Mouse (Mus musculus) embryo, embryonic 11.5 days (tissue): ENCODE results near the gene Cdk15.

ENCODE experiments used
- DNase-seq: peaks from one replicate; pipeline ENCODE4 v3.0.0-alpha.2; 2012; ENCODE audit warnings: low read depth, low spot score

Cdk15 gene

DNA sequence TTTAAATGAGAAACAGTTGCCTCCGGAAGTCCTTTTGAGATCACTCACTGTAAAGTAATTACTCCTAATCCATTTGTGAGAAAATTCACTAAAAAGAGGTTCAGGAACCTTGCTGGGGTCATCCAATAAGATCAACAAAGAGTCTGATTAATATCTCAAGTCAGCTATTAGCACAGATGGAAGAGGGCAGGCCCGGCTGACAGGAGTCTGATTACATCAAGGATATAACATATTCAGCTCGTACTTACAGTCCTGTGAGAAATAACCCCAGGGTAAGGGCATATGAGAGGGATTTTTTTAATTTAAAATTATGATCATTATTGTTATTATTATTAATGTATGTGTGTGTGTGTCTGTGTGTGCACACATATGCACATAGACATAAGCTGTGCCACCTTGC lies 15.5 kb downstream of the Cdk15 start:
- DNase-seq, result no peak

DNA sequence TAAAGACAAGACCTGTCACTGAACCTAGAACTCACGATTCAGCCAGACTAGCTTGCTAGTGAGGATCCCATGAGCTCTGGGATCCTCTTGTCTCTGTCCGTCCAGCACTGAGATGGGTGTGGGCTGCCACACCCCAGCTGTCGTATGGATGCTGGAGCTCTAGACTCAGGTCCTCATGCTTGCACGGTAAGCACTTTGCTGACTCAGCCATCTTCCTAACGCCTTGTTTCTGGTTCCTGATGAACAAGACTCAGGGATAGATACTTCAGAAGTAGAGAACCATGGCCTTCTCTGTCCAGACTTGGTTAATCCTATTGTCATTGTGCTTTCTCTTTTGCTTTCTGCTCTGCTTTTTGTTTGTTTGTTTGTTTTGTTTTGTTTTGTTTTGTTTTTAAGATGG lies 29.2 kb downstream of the Cdk15 start:
- no peak for DNase-seq

DNA sequence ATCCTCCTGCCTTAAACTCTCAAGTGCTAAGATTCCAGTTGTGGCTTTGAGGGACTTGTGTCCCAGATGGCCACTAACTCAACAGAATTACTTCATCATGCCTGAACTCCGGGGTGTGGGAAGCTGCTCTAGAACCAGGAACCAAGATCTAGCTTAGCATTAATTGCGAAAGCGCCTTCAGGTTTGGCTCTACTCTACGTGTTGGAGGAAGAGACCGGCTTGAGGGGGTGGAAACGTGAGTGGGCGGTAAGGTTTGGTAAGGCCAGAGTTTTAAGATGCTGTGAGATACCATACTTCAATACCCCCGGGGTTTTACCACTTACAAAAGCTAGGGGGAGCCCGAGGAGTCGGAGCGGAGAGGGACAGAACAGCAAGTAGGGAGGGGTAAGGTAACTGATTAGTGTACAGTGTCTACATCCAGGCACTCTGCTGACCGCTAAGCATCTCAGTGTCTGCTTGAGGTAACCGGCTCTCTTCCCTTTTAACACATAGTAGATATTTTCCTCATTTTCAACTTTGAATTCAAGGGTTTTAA lies 29.7 kb downstream of the Cdk15 start:
- no peak for DNase-seq

DNA sequence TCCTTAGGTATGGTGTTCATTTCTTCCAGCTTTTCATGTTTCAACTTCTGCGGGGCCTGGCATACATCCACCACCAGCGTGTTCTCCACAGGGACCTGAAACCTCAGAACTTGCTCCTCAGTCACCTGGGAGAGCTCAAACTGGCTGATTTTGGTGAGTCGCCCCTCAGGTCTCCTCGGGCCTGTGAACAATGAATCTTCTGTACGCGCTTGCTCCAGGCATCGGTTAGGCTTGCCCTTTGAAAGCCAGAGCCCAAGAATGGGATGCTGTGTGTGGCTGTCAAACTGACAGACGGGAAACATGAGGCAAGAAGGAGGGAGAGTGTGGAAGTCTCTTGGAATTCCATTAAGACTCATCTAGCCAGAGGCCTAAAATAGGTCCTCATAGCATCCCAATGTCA lies 31.0 kb downstream of the Cdk15 start:
- DNase-seq, result no peak

DNA sequence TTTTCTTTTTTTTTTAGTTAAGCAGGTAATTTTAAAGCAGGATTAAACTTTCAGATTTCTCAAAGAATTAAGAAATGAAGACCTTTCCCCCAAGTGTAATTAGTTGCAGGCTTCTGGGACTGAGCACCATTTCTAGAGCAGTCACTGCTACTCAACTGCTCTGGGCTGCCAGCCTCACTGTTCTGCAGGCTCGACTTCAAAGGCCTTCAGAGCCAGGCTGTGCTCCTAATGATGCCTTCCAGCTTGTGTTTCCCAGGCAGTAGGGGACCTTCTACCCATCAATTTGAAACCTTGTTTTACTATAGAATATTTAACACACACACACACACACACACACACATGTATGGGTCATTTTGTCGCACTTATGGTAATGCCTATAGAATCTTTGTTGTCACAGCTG lies 34.9 kb downstream of the Cdk15 start:
- no peak for DNase-seq

DNA sequence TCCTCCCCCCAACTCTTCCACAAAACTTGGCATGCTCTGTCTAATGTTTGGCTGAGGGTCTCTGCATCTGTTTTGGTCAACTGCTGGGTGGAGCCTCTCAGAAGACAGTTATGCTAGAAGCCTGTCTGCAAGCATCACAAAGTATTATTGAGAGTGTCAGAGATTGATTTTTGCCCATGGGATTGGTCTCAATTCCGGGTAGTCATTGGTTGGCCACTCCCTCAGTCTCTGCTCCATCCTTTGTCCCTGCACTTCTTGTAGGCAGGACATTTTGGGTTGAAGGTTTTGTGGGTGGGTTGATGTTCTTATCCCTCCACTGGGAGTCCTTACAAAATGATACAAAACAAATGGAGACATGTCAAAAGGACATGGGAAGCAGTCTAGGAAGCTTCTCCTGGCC lies 39.1 kb downstream of the Cdk15 start:
- DNase-seq, result no peak

DNA sequence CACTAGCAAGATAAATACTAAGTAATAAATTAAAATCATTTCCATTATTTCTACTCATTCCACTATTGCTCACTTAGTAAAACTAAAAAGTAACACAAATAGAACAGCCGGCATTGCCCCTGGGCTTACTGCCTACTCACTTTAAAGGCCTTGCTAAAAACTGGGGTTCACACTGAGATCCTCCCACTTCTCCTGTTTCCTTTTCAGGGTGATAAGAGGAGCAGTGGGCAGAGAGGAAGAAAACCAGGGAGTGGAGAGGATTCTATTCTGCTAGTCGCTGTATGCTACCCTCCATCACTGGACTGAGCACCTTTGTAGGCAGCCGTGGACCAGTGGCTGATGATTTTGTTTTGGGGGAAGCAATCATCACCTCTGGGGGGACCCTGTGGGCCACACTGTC lies 40.5 kb downstream of the Cdk15 start:
- DNase-seq, result no peak

DNA sequence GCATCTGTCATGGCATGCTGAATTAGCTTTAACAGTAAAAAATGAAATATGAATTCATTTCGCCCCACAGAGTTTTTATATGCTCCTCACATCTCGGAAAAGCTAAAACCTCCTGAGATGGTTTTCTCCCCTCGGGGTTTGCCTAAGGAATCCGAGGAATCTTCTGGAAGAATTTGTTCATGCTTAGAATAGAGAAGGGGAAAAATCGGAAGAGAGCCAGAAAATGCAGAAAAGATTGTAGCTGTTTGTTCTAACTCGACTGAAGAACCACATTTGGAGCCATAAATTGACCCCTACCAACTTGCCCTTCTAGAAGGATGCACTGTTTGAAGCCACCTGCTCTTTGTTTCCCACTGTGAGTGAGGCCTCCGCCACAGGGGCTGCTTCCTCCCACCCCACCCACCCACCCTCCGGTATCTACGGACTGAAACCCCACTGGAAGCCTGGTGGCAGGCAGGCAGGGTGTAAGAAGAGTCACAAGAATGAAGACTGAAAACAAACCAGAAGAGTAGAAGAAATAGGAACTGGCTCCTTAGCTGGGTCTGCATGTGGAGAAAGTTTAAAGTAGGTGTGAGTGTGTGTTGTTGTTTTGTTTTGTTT lies 41.9 kb downstream of the Cdk15 start:
- no peak for DNase-seq

DNA sequence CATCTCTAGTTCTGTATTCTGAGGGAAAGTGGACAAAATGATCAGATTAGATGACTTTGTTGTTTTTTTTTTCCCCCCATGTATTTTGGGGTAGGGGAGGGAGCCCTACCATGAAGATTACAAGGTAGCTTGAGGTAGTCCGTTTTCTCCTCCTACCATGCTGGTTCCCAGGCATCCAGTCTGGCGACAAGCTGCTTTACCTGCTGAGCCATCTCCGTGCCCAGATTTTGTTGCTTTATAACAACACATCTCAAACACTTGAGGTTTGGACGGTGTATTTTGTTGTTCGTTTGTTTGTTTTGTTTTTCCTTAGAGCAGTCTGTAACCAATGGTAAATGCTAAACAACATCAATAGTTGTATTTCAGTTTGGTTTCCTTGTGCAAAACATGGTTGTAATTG lies 50.6 kb downstream of the Cdk15 start:
- DNase-seq, result no peak

DNA sequence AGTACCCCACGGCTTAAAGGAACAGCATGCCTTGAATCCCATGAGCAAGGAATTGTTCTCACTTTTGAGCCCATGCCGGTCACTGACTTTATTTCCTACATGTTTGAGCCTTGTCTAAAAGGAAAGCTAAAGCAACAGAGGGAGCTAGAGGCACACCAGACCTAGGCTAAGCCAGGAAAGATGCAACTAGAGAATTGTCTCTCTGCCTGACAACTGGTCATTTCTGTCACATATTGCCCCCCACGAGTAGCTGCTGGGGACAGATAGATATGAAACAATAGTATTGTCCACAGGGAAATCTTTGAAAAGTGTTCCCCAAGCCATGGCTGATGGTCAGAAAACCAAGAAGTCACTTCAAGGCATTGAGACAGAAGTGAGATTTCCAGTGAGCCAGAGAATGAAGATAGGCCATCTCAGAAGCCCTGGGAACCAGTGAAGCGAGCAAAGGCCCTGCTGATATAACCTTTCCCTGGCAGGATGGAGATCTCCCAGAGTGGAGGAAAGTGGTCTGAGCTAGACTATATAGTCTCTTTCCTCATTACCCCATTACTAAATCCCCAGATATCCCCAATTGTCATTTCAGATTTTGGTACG lies 54.7 kb downstream of the Cdk15 start:
- DNase-seq, result no peak

DNA sequence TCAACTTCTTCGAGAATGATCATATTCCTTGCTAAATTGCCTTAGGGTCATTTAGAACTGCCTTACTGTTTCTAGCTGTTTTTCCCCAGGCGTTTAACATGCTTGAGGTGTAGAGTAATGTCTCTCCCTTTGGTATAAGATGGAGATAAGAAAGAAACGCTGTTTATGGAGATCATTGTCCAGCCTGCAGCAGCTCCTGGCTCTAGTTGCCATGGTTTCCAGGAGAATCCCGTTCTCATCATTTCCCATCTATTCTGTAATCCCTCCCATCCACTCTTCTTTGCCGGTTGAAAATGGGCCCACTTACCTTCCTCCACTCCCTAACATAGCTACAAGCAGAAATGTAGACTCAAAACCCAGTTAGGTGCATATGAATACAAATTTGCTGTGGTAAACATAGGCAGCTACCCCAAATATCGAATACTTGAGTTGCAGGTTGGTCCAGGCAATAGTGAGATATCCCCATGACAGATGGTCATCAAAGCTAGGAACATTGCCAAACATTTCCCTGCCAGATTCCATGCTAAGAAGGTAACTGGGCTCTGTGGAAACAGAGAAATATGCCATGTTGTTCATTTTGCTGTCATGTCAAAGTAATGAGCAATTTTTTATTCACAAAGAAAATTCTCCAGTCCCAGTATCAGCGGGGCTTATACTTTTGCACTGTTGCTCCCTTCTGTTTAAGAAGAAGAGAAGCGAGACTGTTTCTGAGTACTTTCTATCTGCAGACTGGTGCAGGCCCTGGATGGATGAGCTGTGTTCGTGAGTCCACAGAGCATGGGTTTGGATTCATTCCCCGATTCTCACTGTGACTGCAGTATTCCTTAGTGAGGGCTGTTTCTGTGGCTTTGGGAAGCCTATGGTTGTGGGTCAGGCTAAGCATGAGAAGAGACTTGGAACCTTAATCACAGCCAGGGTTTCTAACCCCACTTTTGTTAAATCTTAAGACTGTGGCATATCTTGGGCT lies 55.8 kb downstream of the Cdk15 start:
- no peak for DNase-seq

DNA sequence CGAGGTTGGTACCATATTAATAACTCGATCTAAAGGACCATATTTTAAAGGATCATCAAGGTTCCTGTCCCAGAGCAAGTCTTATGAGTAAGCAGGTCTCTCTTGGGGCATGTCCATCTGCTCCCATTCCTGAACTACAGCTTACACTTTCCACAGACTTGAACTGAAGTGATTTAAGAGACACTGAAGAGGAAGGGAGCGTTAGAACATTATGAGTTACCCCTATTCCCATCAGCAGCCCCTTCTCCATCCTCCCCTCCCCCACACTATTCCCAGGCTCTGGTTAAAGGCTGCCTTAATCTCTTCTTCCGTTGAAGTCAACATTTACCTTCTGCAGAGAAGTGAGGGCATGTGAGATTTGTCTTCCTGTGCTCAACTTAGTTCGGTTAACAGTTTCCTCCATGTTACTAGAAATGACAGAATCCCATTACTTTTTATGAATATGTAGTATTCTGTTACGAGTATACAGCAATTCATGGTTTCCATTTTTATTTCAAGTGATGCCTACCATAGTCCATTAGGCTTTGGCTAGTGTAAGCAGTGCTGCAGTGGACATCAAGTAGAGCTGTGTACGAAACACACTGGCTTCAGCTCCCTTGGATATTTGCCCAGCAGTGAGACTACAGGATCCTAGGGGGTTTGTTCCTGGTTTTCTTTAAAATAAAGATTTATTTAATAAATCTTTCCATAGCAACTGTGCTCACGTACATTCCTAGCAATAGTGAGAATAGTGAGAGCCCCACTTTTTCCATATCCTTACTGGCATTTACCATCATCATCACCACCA lies 56.6 kb downstream of the Cdk15 start:
- DNase-seq, result no peak

DNA sequence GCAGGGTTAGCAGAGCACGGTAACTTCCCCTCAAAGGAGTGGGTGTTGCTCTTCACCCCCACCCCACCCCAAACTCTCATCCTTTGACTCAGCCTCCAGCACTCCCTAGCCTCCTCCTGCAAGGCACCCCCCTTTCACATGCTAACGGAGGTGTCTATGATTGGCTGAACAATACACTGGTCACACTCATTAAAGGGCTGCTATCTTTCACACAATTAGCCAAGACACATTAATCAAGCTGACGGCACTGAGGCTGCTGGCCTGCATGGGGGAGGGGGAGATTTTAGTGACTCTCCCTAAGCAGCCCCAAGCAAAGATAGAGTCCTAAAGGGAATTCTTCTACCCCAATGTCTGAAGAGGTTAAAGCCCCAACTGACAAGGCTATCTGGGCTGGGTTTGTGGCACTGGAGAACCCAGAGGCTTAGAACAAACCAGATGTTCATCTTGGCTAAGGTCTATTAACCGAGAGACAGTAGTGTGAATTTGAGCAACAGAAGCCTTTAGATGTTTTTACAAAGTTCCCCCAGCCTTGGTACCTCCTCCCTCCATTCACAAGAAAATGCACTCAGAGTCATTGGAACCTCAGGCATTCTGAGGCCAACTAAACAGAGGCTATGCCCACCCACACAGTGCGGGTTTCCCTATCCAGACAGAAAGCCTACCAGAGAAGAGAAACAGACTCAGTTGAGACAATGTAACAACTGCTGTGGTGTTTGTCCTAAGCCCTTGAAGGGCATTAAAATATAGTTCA lies 58.5 kb downstream of the Cdk15 start:
- no peak for DNase-seq

DNA sequence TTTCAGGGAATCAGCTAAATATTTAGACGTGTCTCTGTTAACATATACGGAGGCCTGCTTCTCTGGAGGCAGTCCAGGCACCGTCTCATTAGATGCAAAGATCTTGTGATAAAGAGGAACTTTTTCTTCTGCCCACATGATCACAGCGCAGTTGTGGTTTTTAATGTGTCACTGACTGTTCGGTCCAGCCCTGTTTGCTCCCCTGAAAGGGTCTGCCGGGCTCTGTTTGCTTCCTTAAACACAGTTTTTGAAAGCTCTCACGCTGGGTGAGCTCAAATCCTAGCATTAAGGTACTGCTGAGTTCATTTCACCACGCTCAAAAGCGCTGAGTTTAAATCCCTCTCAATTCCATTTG lies 59.3 kb downstream of the Cdk15 start:
- DNase-seq, result no peak

DNA sequence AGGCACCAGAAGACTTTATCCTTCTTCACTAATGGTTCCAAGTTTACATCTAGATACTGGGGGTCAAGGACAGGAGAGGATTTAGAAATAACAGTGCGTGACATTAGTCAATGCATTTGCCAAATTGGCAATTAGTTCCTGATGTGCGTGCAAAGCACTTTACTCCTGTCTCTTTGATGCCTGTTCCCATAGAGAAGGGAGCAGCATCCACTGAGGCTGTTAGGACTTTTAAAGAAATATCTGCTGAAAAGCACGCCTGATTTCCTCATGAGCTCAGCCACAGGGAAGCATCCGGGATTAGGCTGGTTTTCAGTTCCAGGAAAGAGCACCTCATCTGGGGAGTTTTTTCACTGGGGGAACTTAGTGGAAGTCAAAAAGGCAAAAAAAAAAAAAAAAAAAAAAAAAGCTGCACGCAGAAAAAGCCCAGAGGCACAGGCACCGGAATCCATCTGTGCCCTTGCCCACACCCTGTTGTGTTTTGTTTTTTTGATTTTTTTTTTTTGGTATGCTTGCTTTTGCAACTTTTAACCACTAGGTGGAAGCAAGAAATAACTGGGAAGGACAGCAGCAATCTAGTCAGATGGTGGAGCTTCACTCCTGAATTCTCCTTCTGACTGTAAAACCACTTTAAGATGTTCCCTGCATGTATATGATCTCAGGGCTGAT lies 59.8 kb downstream of the Cdk15 start:
- no peak for DNase-seq

DNA sequence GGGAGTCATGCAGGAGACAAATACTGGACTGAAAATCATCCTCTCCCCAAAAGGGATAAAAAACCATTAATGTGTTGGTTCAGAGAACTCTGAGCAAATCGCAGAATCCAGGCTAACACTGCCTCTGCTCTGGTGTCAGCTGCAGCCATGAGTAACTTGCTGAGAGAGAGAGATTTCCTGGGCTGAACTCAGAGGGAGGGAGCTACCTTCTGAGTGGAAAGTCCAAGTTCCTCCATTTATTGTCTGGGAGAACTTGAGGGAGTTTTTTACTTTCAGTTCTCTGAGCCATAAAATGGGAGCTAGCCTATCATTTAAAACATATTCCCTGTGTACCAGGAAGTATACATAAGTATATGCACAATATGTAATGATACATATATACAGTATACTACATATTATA lies 60.7 kb downstream of the Cdk15 start:
- DNase-seq, result no peak

DNA sequence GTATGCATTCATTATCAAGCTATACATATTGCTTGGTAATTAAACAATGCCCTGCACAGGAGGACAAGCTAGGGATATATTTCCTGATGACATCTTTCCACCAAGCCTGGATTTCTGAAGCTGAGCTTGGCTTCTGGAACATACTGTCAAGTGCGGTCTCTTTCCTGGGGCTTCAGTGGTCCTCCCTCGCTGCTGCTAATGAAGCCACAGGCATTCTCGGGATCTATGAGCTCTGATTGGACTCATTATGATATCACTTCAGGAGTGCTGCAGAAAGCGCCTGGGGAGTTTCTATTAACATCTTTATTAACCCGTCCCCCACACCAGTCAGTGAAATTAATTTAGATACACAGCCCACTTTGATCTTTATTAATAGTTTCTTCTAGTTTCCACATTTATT lies 62.2 kb downstream of the Cdk15 start:
- no peak for DNase-seq

DNA sequence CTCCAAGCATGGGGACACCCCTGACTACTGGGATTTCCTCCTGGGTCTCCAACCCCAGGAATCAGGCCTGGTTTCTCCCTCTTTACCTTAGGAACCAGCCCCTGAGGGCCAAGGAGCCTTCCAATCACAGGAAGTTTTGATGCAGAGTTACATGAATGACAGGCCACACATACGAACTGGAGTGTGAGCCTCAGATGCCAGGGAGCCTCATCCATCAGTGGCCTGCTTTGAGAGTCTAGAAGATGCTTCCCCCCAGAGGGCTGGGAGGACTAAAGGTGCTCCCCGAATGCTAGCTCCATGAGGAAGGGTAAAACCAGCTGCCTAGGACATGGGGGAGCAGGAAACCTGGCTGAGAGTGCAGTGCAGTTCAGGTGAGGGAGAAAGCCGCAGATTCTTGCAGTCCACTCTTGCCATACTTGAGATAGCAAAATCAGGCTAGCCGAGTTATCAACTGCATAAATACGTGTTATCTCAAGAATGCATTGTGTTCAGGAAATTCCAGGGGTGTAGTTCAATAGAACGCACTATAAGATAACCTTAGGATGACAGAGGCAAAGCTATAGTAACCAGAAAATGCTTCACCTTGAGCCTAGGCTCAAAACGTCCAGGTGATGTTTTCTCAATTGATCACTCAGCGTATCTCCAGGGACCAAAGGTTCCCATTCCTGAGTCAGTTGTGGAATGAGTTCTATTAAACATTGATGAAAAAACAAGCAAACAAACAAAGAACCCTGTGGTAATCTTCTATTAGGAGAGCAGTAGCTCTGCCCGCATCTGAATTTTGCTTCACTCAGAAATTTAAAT lies 64.6 kb downstream of the Cdk15 start:
- no peak for DNase-seq

DNA sequence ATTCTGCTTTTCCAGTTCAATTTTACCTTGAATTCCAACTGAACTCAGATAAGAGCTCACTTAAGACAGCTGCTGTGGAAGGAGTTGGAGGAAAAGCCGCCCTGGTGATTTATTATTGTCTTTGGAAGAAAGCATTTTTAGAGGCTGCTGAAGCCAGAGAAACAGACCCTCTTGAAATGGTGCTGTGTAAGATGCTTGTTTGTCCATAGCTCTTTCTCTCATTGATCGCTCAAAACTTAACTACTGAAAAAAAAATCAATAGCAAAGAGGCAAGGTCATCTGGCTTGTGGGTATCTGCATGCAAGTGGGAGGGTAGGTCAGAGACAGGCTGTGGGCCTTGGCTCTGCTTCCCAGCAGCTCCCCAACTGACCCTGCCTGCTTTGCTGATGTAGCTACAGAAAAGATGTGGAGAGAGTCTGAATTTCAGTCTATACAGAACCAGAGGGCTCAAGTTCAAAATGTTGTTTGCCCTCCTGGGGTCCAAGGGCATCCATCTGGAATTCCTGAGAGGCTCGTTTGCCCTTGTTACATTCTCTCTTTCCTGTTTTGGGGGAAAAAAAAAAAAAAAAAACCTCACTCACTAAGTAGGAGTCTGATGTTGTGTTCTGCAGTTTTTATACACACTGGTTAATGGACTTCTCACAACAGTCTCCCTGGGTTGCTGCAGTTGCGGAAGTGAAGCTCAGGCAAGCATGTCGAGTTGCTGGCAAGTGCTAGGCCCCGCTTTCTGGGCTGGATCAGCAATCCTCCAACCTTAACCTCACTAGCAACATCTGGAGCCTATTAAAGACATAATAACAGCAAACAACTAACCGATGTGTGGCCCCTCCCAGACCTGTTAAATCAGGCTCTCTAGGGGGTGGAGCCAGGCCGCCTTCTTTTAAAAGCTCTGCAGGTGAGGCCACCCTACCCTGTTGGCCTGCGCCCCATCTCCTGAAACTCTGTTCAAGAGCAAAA lies 65.5 kb downstream of the Cdk15 start:
- no peak for DNase-seq
